Mouse (Mus musculus) testis, adult 10 weeks (tissue): Measurements from ENCODE around the gene Clec16a. TPM values are rescaled to one million over a fixed set of nuclear protein-coding genes. Genes with fewer than 3 reads are reported as not detected.

ENCODE experiments used
- polyA plus RNA-seq: library from polyadenylated mRNA; stranded (reverse); fragments of 350-450 nt; fragmentation: Illumina TruSeq; extraction: RNeasy Lipid Tissue Mini Kit (QIAGEN cat#74804); gene quantifications from one replicate; pipeline ENCODE4 v1.2.3, GENCODE M21; 2014; ENCODE audit warnings: low read depth, low replicate concordance

Gene Clec16a
- 14.7 TPM for polyA plus RNA-seq

DNA sequence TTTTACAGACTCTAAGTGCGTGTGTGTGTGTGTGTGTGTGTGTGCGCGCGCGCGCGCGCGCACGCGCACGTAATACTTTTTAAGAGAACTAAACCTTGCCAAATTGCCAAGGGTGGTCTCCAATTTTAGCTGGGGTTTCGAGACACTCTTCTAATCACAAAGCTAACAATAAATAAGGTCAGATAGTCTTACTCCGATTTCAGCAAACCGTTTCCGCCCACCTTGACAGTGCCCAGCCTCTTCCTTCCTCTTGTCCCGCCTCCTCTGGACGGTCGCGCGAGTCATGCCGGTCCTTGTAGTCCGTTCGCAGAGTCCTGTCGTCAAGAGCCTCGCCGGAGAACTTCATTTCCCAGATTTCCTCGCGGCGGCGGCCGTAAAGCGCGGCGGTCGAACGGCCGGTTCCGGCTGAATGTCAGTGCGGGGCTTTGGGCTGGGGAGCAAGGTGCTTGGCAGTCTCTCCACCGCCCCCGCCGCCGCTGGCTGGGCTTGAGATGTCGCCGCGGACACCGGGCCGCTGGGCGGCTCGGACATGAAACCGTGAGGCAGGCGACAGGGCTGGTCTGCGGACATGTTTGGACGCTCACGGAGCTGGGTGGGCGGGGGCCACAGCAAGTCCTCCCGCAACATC, at the start of gene Clec16a:
Gene Clec16a (plus strand): TSS at position 345 of the 628 bp plus-strand sequence.

DNA sequence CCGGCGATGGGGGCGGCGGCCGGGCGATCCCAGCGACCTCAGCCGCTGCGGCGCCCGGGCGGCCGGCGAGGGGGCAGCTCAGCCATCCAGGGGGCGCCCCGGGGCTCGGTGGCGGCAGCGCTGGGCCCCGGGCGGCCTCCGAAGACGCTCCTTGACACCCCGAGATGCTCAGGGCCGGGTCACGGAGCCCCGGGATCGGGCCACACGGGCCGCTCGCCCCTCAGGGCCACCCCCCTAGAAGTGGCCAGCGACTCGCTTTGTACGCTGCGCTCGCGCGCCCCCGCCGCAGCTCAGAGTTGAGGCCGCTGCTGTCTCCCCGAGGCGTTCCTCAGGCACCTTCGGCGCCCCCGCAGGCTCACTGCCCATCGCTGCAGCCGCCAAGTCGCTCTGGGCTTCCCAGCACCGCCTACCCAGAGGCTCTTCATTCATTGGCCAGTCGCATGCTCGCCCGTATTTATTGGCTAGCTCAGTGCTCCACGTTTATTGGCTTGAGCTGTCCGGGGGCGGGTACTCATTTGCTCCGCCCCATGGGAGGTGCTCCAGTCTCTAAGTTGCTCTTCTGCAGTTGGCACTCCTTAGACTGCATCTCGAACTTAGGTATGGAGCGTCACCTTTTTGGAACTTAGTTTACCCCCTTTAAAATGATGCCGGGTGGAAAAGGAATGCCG, 2.3 kb upstream of the Clec16a start, which contains the start of gene Dexi:
Gene Dexi (minus strand): TSS at position 357 of the 668 bp plus-strand sequence.

DNA sequence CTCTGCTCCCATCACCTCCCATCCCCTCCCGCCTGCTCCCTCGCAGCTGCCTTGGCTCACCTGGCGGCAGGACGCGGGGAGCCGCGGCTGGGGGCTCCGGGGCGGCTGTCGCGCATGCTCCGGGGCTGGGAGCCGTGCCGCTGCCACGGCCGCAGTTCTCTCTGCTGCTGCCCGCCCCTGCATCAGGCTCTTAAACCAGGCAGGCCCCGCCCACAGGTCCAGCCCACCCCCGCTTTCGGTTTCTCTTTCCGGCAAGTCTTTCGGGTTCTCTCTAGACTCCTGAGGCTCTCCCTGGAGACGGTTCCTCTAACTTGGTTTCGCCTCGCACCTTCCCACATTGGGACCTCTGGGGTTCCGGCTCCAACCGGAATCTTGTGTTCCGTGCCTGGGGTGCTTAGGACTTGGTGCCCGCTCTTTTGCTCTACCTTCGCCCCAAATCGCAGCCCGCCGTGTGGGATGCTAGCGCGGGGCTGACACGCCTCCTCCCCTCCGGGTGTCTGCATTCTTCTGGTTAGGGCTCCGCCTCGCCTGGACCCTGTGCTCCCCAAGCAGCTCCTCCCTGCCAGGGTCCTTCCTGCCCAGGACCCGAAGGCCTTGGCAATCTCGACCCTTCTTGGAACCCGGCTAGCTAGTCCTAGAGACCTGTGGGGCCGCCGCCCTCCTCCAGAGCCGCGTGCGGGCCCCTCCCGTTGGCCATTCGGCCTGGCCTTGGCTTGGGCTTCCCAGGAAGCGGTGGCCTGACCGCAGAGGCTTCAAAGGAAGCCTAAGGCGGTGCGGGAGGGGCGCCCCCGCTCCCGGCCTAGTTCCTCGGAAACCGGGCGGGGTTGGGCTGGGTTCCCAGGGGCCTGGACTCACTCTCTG, 240.5 kb downstream of the Clec16a start, which contains the start of gene Socs1:
Gene Socs1 (minus strand): TSS at position 166 of the 861 bp plus-strand sequence.

DNA sequence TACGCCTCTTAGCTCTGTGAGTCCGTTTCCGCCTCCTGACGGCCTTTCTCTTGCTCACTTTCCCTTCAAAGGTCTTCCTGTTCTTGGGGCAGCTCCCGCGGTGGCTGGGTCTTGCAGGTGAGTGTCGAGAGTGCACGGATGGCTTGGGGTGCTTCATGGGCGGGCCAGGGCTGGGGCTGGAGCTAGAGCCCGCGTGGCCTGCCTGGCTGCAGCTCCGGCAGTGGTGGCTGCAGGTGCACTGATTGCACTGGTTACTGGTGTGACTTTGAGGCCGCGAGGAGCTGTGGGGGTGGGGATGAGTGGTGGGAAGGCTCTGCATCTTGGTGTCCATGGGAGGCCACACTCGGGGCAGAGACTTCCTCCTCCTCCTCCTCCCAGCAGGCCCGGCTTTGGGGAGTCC, 243.1 kb downstream of the Clec16a start, which contains the start of gene Tnp2:
Gene Tnp2 (minus strand): TSS at position 390 of the 400 bp plus-strand sequence.

DNA sequence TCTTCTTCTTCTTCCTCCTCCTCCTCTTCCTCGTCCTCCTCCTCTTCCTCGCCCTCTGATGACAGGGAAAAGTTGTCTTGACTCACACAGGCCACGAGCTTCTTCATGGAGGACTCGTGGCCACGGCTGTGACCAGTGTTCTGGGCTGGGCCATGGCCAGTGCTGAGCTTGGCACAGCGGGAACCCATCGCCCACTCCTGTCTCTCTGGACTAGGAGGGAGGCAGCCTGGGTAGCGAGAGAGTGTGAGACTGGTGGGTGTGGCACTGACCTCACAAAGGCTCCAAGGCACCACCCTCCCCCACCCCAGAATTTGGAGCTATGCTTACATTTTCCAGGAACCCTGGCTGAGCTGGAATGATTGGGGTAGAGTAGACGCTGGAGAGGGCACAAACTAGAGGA, 245.6 kb downstream of the Clec16a start, which contains the start of gene Prm3:
Gene Prm3 (minus strand): TSS at position 213 of the 400 bp plus-strand sequence.

Other genes starting within 250 kb of the Clec16a start
- gene Emp2, start 231.4 kb upstream of the Clec16a start, polyA plus RNA-seq = 1.3 TPM
- 61.2 TPM for gene Tekt5, start 149.8 kb upstream of the Clec16a start, polyA plus RNA-seq
- 1.8 TPM for gene Nubp1, start 133.4 kb upstream of the Clec16a start, polyA plus RNA-seq
- gene Tvp23a, start 98.0 kb upstream of the Clec16a start, polyA plus RNA-seq = not detected
- gene Ciita, start 65.3 kb upstream of the Clec16a start, polyA plus RNA-seq = 0.08 TPM
- 2.1 TPM for gene Dexi, start 2.3 kb upstream of the Clec16a start, polyA plus RNA-seq
- 0.18 TPM for gene Socs1, start 240.2 kb downstream of the Clec16a start, polyA plus RNA-seq
- gene Tnp2, start 243.3 kb downstream of the Clec16a start, polyA plus RNA-seq = 597 TPM
- gene Prm3, start 245.6 kb downstream of the Clec16a start, polyA plus RNA-seq = 16.8 TPM